Mouse (Mus musculus) liver, embryonic 16.5 days (tissue): Measurements from ENCODE around the gene Ptgds. TPM values are rescaled to one million over a fixed set of nuclear protein-coding genes. Genes with fewer than 3 reads are reported as not detected.

Experiments used
- ATAC-seq: fragments of 200-750 bp; cut with Nextera tagmentation; 2 replicates; pipeline ENCODE4 v1.8.0; 2017; ENCODE audit warnings: low read depth, mild to moderate bottlenecking, moderate number of reproducible peaks, moderate library complexity
- H3K27ac ChIP-seq: fragments of 300-500 bp; sonication (generic); 2 replicates; pipeline ENCODE4 v1.5.1; 2014; ENCODE audit warnings: mild to moderate bottlenecking, low read length
- H3K27me3 ChIP-seq: fragments of 300-500 bp; sonication (generic); 2 replicates; pipeline ENCODE4 v1.6.1; 2014; ENCODE audit warnings: low read depth, low read length, mixed read lengths; ENCODE audit not compliant: control insufficient read depth, insufficient read depth
- H3K36me3 ChIP-seq: fragments of 300-500 bp; sonication (generic); 2 replicates; pipeline ENCODE4 v1.6.1; 2014; ENCODE audit warnings: mild to moderate bottlenecking; ENCODE audit not compliant: control insufficient read depth, insufficient read depth
- H3K4me1 ChIP-seq: fragments of 300-500 bp; sonication (generic); 2 replicates; pipeline ENCODE4 v1.6.1; 2014; ENCODE audit warnings: low read depth, low read length, mixed read lengths; ENCODE audit not compliant: control insufficient read depth
- H3K4me2 ChIP-seq: fragments of 300-500 bp; sonication (generic); 2 replicates; pipeline ENCODE4 v1.6.1; 2014; ENCODE audit warnings: low read depth, low read length, mixed read lengths
- H3K4me3 ChIP-seq: fragments of 300-500 bp; sonication (generic); 2 replicates; pipeline ENCODE4 v1.5.1; 2014; ENCODE audit warnings: low read depth, mild to moderate bottlenecking, low read length
- H3K9ac ChIP-seq: fragments of 300-500 bp; sonication (generic); 2 replicates; pipeline ENCODE4 v1.6.1; 2014; ENCODE audit warnings: low read depth, low read length
- H3K9me3 ChIP-seq: fragments of 300-500 bp; sonication (generic); replicated peaks from 2 replicates; pipeline ENCODE4 v1.6.1; 2016; ENCODE audit warnings: low read length; ENCODE audit not compliant: control insufficient read depth
- WGBS: fragments of 180-500 bp; shearing (Covaris S2); extraction: QIAGEN DNeasy Blood & Tissue Kit; methylation state at CpG from one replicate; pipeline ENCODE4 v1.1.7; 2014; ENCODE audit not compliant: insufficient replicate concordance; 5-methylcytosine and 5-hydroxymethylcytosine counted together
- polyA plus RNA-seq: library from polyadenylated mRNA; unstranded; fragments of >200 nt; fragmentation: Nextera tagmentation; extraction: Ambion mirVana; gene quantifications from 2 replicates; pipeline ENCODE4 v1.2.1, GENCODE M21; 2015

Gene Ptgds
- polyA plus RNA-seq, 1 experiment from 2014 or later = 0.71 TPM

- Histone ChIP-seq H3K27ac (no peak overlapping the region), H3K9me3 (no peaks in the 10 kb centered on the region), H3K27me3 (no peaks in the 10 kb centered on the region), H3K9ac (no peak overlapping the region), H3K36me3 (no peaks in the 10 kb centered on the region), H3K4me1 (peaks cover 2% of the 10 kb centered on the region; the same call in 1 of the 2 replicates), H3K4me3 (no peak overlapping the region), H3K4me2 (no peak overlapping the region)
- 55% methylated on average over 6 of the region's 6 CpGs for WGBS
- ATAC-seq = no peak
Observed at GRCm38 (mm10) chr2:25487965-25488670, 18.3 kb upstream of the Ptgds start.

GRCm38 (mm10) chr2:25484901-25485647 lies 15.2 kb upstream of the Ptgds start:
- Histone ChIP-seq H3K4me1 (peaks cover 2% of the 10 kb centered on the region; the same call in 1 of the 2 replicates), H3K9ac (no peak overlapping the region), H3K4me3 (no peak overlapping the region), H3K4me2 (no peak overlapping the region), H3K9me3 (no peaks in the 10 kb centered on the region), H3K36me3 (no peaks in the 10 kb centered on the region), H3K27ac (peak overlapping the region; percentile 63), H3K27me3 (no peaks in the 10 kb centered on the region)
- ATAC-seq = peak; percentile 88
- 52% methylated on average over 11 of the region's 11 CpGs for WGBS

- Histone ChIP-seq H3K27ac (no peak overlapping the region), H3K4me1 (peaks cover 2% of the 10 kb centered on the region; the same call in 1 of the 2 replicates), H3K9ac (no peak overlapping the region), H3K9me3 (no peaks in the 10 kb centered on the region), H3K36me3 (no peaks in the 10 kb centered on the region), H3K4me2 (no peak overlapping the region), H3K4me3 (no peak overlapping the region), H3K27me3 (no peaks in the 10 kb centered on the region)
- WGBS = 13% methylated on average over 7 of the region's 7 CpGs
- ATAC-seq = no peak
Observed at GRCm38 (mm10) chr2:25482969-25483368, 13.1 kb upstream of the Ptgds start.

- ATAC-seq = no peak
- no peak overlapping the region for H3K4me2 ChIP-seq
- H3K9me3 ChIP-seq = no peaks in the 10 kb centered on the region
- no peaks in the 10 kb centered on the region for H3K27me3 ChIP-seq
- WGBS = 50% methylated on average over 1 of the region's 1 CpGs
- H3K9ac ChIP-seq = no peak overlapping the region
- no peak overlapping the region for H3K27ac ChIP-seq
- H3K4me3 ChIP-seq = no peak overlapping the region
- H3K4me1 ChIP-seq = 0 out of 2 replicates have a peak, but pooled peaks cover 1% of the 10 kb centered on the region
- no peaks in the 10 kb centered on the region for H3K36me3 ChIP-seq
Observed at GRCm38 (mm10) chr2:25480541-25480940, 10.7 kb upstream of the Ptgds start.

GRCm38 (mm10) chr2:25479551-25480311 lies 9.9 kb upstream of the Ptgds start:
- no peak overlapping the region for H3K27ac ChIP-seq
- H3K9me3 ChIP-seq = no peaks in the 10 kb centered on the region
- H3K4me2 ChIP-seq = no peak overlapping the region
- no peaks in the 10 kb centered on the region for H3K27me3 ChIP-seq
- H3K4me3 ChIP-seq = no peak overlapping the region
- WGBS = 52% methylated on average over 10 of the region's 10 CpGs
- H3K36me3 ChIP-seq = no peaks in the 10 kb centered on the region
- ATAC-seq = no peak
- no peak overlapping the region for H3K9ac ChIP-seq
- no peaks in the 10 kb centered on the region for H3K4me1 ChIP-seq

- 80% methylated on average over 3 of the region's 3 CpGs for WGBS
- H3K27ac ChIP-seq = no peak overlapping the region
- no peak for ATAC-seq
Observed at GRCm38 (mm10) chr2:25477967-25478675, 8.3 kb upstream of the Ptgds start.

GRCm38 (mm10) chr2:25477541-25477940 lies 7.7 kb upstream of the Ptgds start:
- 65% methylated on average over 8 of the region's 8 CpGs for WGBS

More at GRCm38 (mm10) chr2:25477967-25478675, 8.3 kb upstream of the Ptgds start:
- H3K36me3 ChIP-seq = no peaks in the 10 kb centered on the region
- no peaks in the 10 kb centered on the region for H3K27me3 ChIP-seq
- no peak overlapping the region for H3K4me2 ChIP-seq
- no peak overlapping the region for H3K9ac ChIP-seq
- H3K4me1 ChIP-seq = no peaks in the 10 kb centered on the region
- no peaks in the 10 kb centered on the region for H3K9me3 ChIP-seq
- H3K4me3 ChIP-seq = no peak overlapping the region

GRCm38 (mm10) chr2:25472550-25472949 lies 2.7 kb upstream of the Ptgds start:
- Histone ChIP-seq H3K9me3 (no peaks in the 10 kb centered on the region), H3K4me2 (no peak overlapping the region), H3K9ac (no peak overlapping the region), H3K27ac (no peak overlapping the region), H3K4me1 (no peaks in the 10 kb centered on the region), H3K4me3 (no peak overlapping the region), H3K27me3 (no peaks in the 10 kb centered on the region), H3K36me3 (no peaks in the 10 kb centered on the region)
- no peak for ATAC-seq
- 56% methylated on average over 2 of the region's 2 CpGs for WGBS

More at GRCm38 (mm10) chr2:25477541-25477940, 7.7 kb upstream of the Ptgds start:
- Histone ChIP-seq H3K27me3 (no peaks in the 10 kb centered on the region), H3K4me3 (no peak overlapping the region), H3K4me2 (no peak overlapping the region), H3K9me3 (no peaks in the 10 kb centered on the region), H3K4me1 (no peaks in the 10 kb centered on the region), H3K36me3 (no peaks in the 10 kb centered on the region), H3K27ac (no peak overlapping the region), H3K9ac (no peak overlapping the region)
- ATAC-seq = no peak
